Mouse (Mus musculus): ENCODE data around the gene Pkn1.

DNA sequence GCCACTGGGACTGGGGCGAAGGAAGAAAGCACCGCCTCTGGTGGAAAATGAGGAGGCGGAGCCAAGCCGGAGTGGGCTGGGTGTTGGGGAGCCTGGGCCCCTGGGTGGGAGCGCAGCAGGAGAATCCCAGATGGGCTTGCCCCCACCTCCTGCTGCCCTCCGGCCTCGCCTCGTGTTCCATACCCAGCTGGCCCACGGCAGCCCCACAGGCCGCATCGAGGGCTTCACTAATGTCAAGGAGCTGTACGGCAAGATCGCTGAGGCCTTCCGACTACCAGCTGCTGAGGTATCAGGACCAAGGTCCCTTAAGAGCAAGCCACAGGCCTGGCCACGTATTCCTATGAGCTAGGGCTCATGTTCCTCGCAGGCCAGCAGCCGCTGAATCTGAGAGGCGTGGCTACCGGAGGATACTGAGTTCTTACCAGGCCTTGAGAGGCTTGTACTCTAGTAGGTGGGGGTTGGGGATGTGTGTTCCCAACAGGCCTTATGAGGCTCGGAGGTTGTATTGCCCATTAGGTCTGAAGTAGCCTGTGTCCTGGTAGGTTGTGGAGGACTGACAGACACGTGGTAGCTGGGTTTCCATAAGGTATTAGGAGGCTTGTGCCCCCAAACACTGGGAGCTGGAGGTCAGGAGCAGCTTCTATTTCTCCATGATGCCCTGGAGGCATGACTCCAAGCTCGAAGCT lies 37.8 kb downstream of the Pkn1 start:
- TF ChIP-seq CTCF (IDR thresholded peaks at IDR 0.05; ENCODE audit: extremely low read depth, insufficient read depth, low read length) (no peak), POLR2A (IDR thresholded peaks at IDR 0.05; ENCODE audit: extremely low read depth, insufficient read depth, low read length) (no peak)

Data from cortical plate, adult 2 months (tissue).